Mouse (Mus musculus): Measurements from ENCODE around the gene Col23a1. TPM values are rescaled to one million over a fixed set of nuclear protein-coding genes. Genes with fewer than 3 reads are reported as not detected.
"Not testable (repeated sequence)": the region's sequence is repeated elsewhere in the genome, so short reads cannot be mapped to it uniquely, and the experiment has no call there.

Gene Col23a1
- total and polyA plus RNA-seq, 2 experiments from 2014 or later = 3.2 to 12.6 TPM

DNA sequence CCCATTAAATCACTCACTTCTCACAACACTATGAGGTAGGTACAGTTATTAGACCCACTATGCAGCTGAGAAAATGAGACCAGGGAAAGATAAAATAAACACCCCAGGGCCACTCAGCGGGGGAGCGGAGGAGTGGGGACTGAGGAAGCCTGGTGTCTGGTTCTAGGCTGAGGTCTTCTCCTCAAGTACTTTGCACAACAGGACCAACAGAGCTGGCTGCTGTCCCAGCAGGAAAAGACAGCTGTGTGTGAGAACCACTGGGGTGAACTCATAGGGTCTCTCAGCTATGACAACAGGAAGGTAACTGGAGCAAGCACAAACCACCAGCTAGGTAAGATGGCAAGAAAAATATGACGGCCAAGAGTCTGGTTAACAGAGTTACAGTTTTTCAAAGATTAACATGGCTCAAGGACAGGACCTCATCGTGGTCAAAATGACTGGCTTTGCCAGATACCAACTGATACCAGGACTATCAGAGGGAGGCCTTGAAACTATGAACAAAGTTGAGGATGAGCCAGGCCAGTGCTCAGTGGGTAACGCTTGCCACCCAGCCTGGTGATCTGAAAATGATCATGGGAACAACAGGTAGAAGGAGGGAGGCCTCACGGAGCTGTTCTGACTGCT, 342.5 kb downstream of the Col23a1 start:
- no peaks in the 10 kb centered on the region for H3K27me3 ChIP-seq (ENCODE audit: insufficient read depth, low read length)
- no peak overlapping the region for H3K27ac ChIP-seq (ENCODE audit: low read depth, low read length)
- H3K4me1 ChIP-seq (ENCODE audit: insufficient read depth) = peaks cover 8% of the 10 kb centered on the region; the same call in 1 of the 2 replicates
- H3K36me3 ChIP-seq (ENCODE audit: insufficient read depth) = peaks cover 21% of the 10 kb centered on the region
- no peak for DNase-seq
- H3K9ac ChIP-seq = no peak overlapping the region
- TF ChIP-seq CTCF (IDR thresholded peaks at IDR 0.05; ENCODE audit: low read depth) = no peak
- no peaks in the 10 kb centered on the region for H3K9me3 ChIP-seq (ENCODE audit: low read length)
- no peak overlapping the region for H3K4me3 ChIP-seq (ENCODE audit: low read depth, low read length)
- WGBS = 88% methylated on average over 6 of the region's 6 CpGs
- no peak for ATAC-seq
- no peak overlapping the region for H3K4me2 ChIP-seq (ENCODE audit: low read depth)

- ATAC-seq = not testable (repeated sequence)
These were observed 343.5 kb downstream of the Col23a1 start for GRCm38 (mm10) chr11:51633200-51633599.

More at GRCm38 (mm10) chr11:51633200-51633599, 343.5 kb downstream of the Col23a1 start:
- H3K4me2 ChIP-seq (ENCODE audit: low read depth); DNase-seq; H3K9ac ChIP-seq; H3K4me3 ChIP-seq (ENCODE audit: low read depth, low read length); H3K9me3 ChIP-seq (ENCODE audit: low read length); H3K27ac ChIP-seq (ENCODE audit: low read depth, low read length); H3K4me1 ChIP-seq (ENCODE audit: insufficient read depth); H3K27me3 ChIP-seq (ENCODE audit: insufficient read depth, low read length): not testable (repeated sequence)
- H3K36me3 ChIP-seq (ENCODE audit: insufficient read depth) = peaks cover 12% of the 10 kb centered on the region
- WGBS = 92% methylated on average over 7 of the region's 7 CpGs

Other genes starting within 250 kb of the Col23a1 start
- not detected in 2 replicates for gene Olfr1375, start 241.8 kb upstream of the Col23a1 start, total RNA-seq (2014; rRNA removed)
- gene Olfr1375, start 241.8 kb upstream of the Col23a1 start, polyA plus RNA-seq (2015; fragmentation: Nextera tagmentation; extraction: Ambion mirVana) = not detected in 2 replicates
- 13.3 and 20.4 TPM in 2 replicates for gene Zfp354a, start 230.7 kb upstream of the Col23a1 start, total RNA-seq (2014; rRNA removed)
- 7.0 and 9.8 TPM in 2 replicates for gene Zfp354a, start 230.7 kb upstream of the Col23a1 start, polyA plus RNA-seq (2015; fragmentation: Nextera tagmentation; extraction: Ambion mirVana)
- not detected in 2 replicates for gene Gm12569, start 69.4 kb upstream of the Col23a1 start, total RNA-seq (2014; rRNA removed)
- gene Gm12569, start 69.4 kb upstream of the Col23a1 start, polyA plus RNA-seq (2015; fragmentation: Nextera tagmentation; extraction: Ambion mirVana) = not detected in 2 replicates
- 94.9 and 116 TPM in 2 replicates for gene Clk4, start 28.2 kb upstream of the Col23a1 start, total RNA-seq (2014; rRNA removed)
- gene Clk4, start 28.2 kb upstream of the Col23a1 start, polyA plus RNA-seq (2015; fragmentation: Nextera tagmentation; extraction: Ambion mirVana) = 105 and 114 TPM in 2 replicates
- not detected in 2 replicates for gene BC049762, start 26.9 kb upstream of the Col23a1 start, total RNA-seq (2014; rRNA removed)
- gene BC049762, start 26.9 kb upstream of the Col23a1 start, polyA plus RNA-seq (2015; fragmentation: Nextera tagmentation; extraction: Ambion mirVana) = 0.53 and 0.56 TPM in 2 replicates

All from forebrain, postnatal 0 days (tissue).